Mouse (Mus musculus): ENCODE results near the gene Rnase4.
A peak's percentile ranks its signal among the peaks of the same experiment; 100 is the strongest.

Gene Rnase4

GRCm38 (mm10) chr14:51090921-51091900 lies at the start of gene Rnase4, which contains the start of gene Ang:
Gene Rnase4 (plus strand): TSS chr14:51091077.
Gene Ang (plus strand): TSS chr14:51091150.
- peak; percentile 59 for DNase-seq

GRCm38 (mm10) chr14:51041769-51042168 lies 49.1 kb upstream of the Rnase4 start, which contains the start of gene Rnase9:
Gene Rnase9 (minus strand): TSS chr14:51041869.
- no peak for DNase-seq

GRCm38 (mm10) chr14:51047846-51048245 lies 43.0 kb upstream of the Rnase4 start:
- no peak for DNase-seq

GRCm38 (mm10) chr14:51050063-51050462 lies 40.8 kb upstream of the Rnase4 start, which contains the start of gene Rnase11:
Gene Rnase11 (minus strand): TSS chr14:51050163.
- no peak for DNase-seq

GRCm38 (mm10) chr14:51051941-51052340 lies 38.9 kb upstream of the Rnase4 start:
- no peak for DNase-seq

- no peak for DNase-seq
Measured at GRCm38 (mm10) chr14:51053176-51053575, 37.7 kb upstream of the Rnase4 start.

GRCm38 (mm10) chr14:51054243-51055237 lies 36.3 kb upstream of the Rnase4 start:
- DNase-seq: no peak

GRCm38 (mm10) chr14:51057401-51057831 lies 33.5 kb upstream of the Rnase4 start, which contains the start of gene Rnase12:
Gene Rnase12 (minus strand): TSS chr14:51057661.
- DNase-seq: no peak

- DNase-seq: no peak
Measured at GRCm38 (mm10) chr14:51060761-51061160, 30.1 kb upstream of the Rnase4 start.

- no peak for DNase-seq
Measured at GRCm38 (mm10) chr14:51068956-51069355, 21.9 kb upstream of the Rnase4 start.

GRCm38 (mm10) chr14:51069617-51070016 lies 21.3 kb upstream of the Rnase4 start:
- DNase-seq: no peak

GRCm38 (mm10) chr14:51074335-51074734 lies 16.5 kb upstream of the Rnase4 start, which contains the start of gene Olfr750:
Gene Olfr750 (minus strand): TSS chr14:51074435.
- no peak for DNase-seq

- no peak for DNase-seq
Measured at GRCm38 (mm10) chr14:51079180-51079579, 11.7 kb upstream of the Rnase4 start.

- no peak for DNase-seq
Measured at GRCm38 (mm10) chr14:51081035-51081434, 9.8 kb upstream of the Rnase4 start.

- DNase-seq: peak; percentile 33
Measured at GRCm38 (mm10) chr14:51082599-51083581, 8.0 kb upstream of the Rnase4 start.

GRCm38 (mm10) chr14:51083805-51084204 lies 7.1 kb upstream of the Rnase4 start:
- no peak for DNase-seq

GRCm38 (mm10) chr14:51085086-51085485 lies 5.8 kb upstream of the Rnase4 start:
- DNase-seq: no peak

- no peak for DNase-seq
Measured at GRCm38 (mm10) chr14:51085911-51086310, 5.0 kb upstream of the Rnase4 start.

- no peak for DNase-seq
Measured at GRCm38 (mm10) chr14:51087762-51088161, 3.1 kb upstream of the Rnase4 start.

GRCm38 (mm10) chr14:51088166-51088969 lies 2.5 kb upstream of the Rnase4 start:
- peak; percentile 84 for DNase-seq
